Mouse (Mus musculus): Measurements from ENCODE around the gene Pgrmc1.

DNA sequence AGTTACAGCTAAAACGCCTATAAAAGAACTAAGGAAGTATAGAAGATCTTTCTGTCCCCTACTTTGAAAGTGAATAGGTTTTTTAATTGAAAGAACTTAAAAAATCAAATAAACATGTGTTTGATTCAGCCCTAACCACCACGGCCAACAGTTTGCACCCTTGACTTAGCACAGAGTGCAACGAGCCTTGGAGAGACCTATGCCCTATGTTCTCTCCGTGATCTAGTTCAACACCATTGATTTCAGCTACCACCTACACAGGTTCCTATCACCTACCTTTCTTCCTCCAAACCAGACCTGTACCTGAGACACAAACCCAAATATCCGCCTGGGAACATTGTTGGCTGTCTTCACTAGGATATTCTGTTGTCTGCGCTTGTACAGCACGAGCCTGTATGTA lies 7.7 kb upstream of the Pgrmc1 start:
- TF ChIP-seq CTCF (IDR thresholded peaks at IDR 0.05; ENCODE audit: low read depth, low read length) = no peak
- TF ChIP-seq GATA1 (IDR thresholded peaks at IDR 0.05; ENCODE audit: borderline replicate concordance, low read length) = no peak
- TF ChIP-seq TAL1 (conservative IDR thresholded peaks at IDR 0.05; ENCODE audit: low read depth, low read length) = no peak
- no peak for TF ChIP-seq POLR2AphosphoS5 (IDR thresholded peaks at IDR 0.05; ENCODE audit: insufficient replicate concordance, low read depth, low read length)
- no peak for TF ChIP-seq GATA2 (IDR thresholded peaks at IDR 0.05; ENCODE audit: borderline replicate concordance, low read depth, low read length)

Data from G1E (cell line).